Mouse (Mus musculus) midbrain, embryonic 14.5 days (tissue): ENCODE results near the gene Dmrt1. TPM values are rescaled to one million over a fixed set of nuclear protein-coding genes. Genes with fewer than 3 reads are reported as not detected.

Experiments
- ATAC-seq: fragments of 200-750 bp; cut with Nextera tagmentation; 2 replicates; pipeline ENCODE4 v1.8.0; 2017; ENCODE audit warnings: moderate number of reproducible peaks, moderate library complexity; ENCODE audit not compliant: low FRiP score, low TSS enrichment
- DNase-seq: peaks from one replicate; pipeline ENCODE4 v3.0.0-alpha.2; 2015
- H3K27ac ChIP-seq: fragments of 300-500 bp; sonication (generic); replicated peaks from 2 replicates; pipeline ENCODE4 v1.5.1; 2014; ENCODE audit warnings: mild to moderate bottlenecking, low read depth, low read length, moderate library complexity
- H3K27me3 ChIP-seq: fragments of 300-500 bp; sonication (generic); 2 replicates; pipeline ENCODE4 v1.6.1; 2014; ENCODE audit warnings: low read length, control low read depth, mixed read lengths; ENCODE audit not compliant: control insufficient read depth, insufficient read depth
- H3K36me3 ChIP-seq: fragments of 300-500 bp; sonication (generic); 2 replicates; pipeline ENCODE4 v1.6.1; 2014; ENCODE audit warnings: low read length, control low read depth; ENCODE audit not compliant: control insufficient read depth, insufficient read depth
- H3K4me1 ChIP-seq: fragments of 300-500 bp; sonication (generic); 2 replicates; pipeline ENCODE4 v1.6.1; 2014; ENCODE audit warnings: mild to moderate bottlenecking, antibody characterized with exemption, low read length, control low read depth; ENCODE audit not compliant: control insufficient read depth, insufficient read depth
- H3K4me2 ChIP-seq: fragments of 300-500 bp; sonication (generic); 2 replicates; pipeline ENCODE4 v1.6.1; 2014; ENCODE audit warnings: mild to moderate bottlenecking, low read length, moderate library complexity
- H3K4me3 ChIP-seq: fragments of 300-500 bp; sonication (generic); replicated peaks from 2 replicates; pipeline ENCODE4 v1.5.1; 2014; ENCODE audit warnings: low read depth, low read length
- H3K9ac ChIP-seq: fragments of 300-500 bp; sonication (generic); replicated peaks from 2 replicates; pipeline ENCODE4 v1.6.1; 2014; ENCODE audit warnings: mild to moderate bottlenecking, low read length, moderate library complexity
- H3K9me3 ChIP-seq: fragments of 300-500 bp; sonication (generic); 2 replicates; pipeline ENCODE4 v1.6.1; 2016; ENCODE audit warnings: low read length, control low read depth, mixed read lengths; ENCODE audit not compliant: control insufficient read depth
- WGBS: fragments of 180-500 bp; shearing (Covaris S2); extraction: QIAGEN DNeasy Blood & Tissue Kit; methylation state at CpG from one replicate; pipeline ENCODE4 v1.1.7; 2014; 5-methylcytosine and 5-hydroxymethylcytosine counted together
- polyA plus RNA-seq: library from polyadenylated mRNA; unstranded; fragments of >200 nt; fragmentation: Nextera tagmentation; extraction: Ambion mirVana; gene quantifications from 2 replicates; pipeline ENCODE4 v1.2.1, GENCODE M21; 2014

The Dmrt1 gene
- polyA plus RNA-seq, 1 experiment from 2014 or later, result not detected

GRCm38 (mm10) chr19:25545714-25546340 is 40.4 kb downstream of the Dmrt1 start:
- H3K9ac ChIP-seq, result no peak overlapping the region
- H3K9me3 ChIP-seq, result no peaks in the 10 kb centered on the region; the same call in 1 of the 2 replicates
- H3K4me2 ChIP-seq, result no peak overlapping the region
- H3K4me1 ChIP-seq, result no peaks in the 10 kb centered on the region
- H3K27me3 ChIP-seq, result no peaks in the 10 kb centered on the region
- no peak overlapping the region for H3K27ac ChIP-seq
- no peak overlapping the region for H3K4me3 ChIP-seq
- DNase-seq, result peak; percentile 85
- peak; percentile 66 for ATAC-seq
- WGBS, result 37% methylated on average over 13 of the region's 13 CpGs
- H3K36me3 ChIP-seq, result no peaks in the 10 kb centered on the region

- Histone ChIP-seq H3K4me3 (no peak overlapping the region), H3K27ac (no peak overlapping the region), H3K36me3 (no peaks in the 10 kb centered on the region), H3K9ac (no peak overlapping the region), H3K9me3 (no peaks in the 10 kb centered on the region; the same call in 1 of the 2 replicates), H3K27me3 (no peaks in the 10 kb centered on the region), H3K4me1 (no peaks in the 10 kb centered on the region), H3K4me2 (no peak overlapping the region)
- 76% methylated on average over 9 of the region's 9 CpGs for WGBS
- DNase-seq, result no peak
- no peak for ATAC-seq
Observed at GRCm38 (mm10) chr19:25547086-25547643, 41.7 kb downstream of the Dmrt1 start.

DNA sequence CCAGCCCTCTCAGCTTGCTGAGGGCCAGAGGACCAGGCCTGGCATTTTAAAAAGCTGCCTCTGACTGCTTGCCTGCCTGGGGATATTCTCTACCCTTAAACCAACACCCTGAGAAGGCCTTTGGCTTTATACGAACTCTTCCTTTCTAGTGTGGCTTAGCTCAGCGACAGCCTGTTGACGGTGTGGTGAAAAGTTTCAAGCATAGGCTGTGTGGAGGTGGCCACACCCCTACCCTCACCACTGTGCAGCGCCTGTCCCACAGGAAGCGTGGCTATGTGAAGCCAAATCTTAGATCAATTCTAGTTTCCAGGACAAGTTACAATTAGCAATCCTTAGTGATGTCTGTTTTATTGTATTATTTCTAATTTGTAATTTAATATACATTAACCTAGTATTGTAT is 44.9 kb downstream of the Dmrt1 start:
- H3K9ac ChIP-seq, result no peak overlapping the region
- no peak overlapping the region for H3K4me3 ChIP-seq
- H3K36me3 ChIP-seq, result no peaks in the 10 kb centered on the region
- no peak for ATAC-seq
- DNase-seq, result no peak
- H3K27me3 ChIP-seq, result no peaks in the 10 kb centered on the region
- no peaks in the 10 kb centered on the region for H3K9me3 ChIP-seq
- H3K27ac ChIP-seq, result no peak overlapping the region
- WGBS, result 76% methylated on average over 5 of the region's 5 CpGs
- H3K4me1 ChIP-seq, result no peaks in the 10 kb centered on the region
- H3K4me2 ChIP-seq, result no peak overlapping the region

- ATAC-seq (no peak), DNase-seq (no peak)
- 77% methylated on average over 5 of the region's 5 CpGs for WGBS
- H3K4me1 ChIP-seq, result no peaks in the 10 kb centered on the region
- H3K27ac ChIP-seq, result no peak overlapping the region
- H3K27me3 ChIP-seq, result no peaks in the 10 kb centered on the region
- H3K9me3 ChIP-seq, result no peaks in the 10 kb centered on the region
- H3K36me3 ChIP-seq, result no peaks in the 10 kb centered on the region
- no peak overlapping the region for H3K4me3 ChIP-seq
- H3K4me2 ChIP-seq, result no peak overlapping the region
- no peak overlapping the region for H3K9ac ChIP-seq
Observed at GRCm38 (mm10) chr19:25551053-25551452, 45.6 kb downstream of the Dmrt1 start.

DNA sequence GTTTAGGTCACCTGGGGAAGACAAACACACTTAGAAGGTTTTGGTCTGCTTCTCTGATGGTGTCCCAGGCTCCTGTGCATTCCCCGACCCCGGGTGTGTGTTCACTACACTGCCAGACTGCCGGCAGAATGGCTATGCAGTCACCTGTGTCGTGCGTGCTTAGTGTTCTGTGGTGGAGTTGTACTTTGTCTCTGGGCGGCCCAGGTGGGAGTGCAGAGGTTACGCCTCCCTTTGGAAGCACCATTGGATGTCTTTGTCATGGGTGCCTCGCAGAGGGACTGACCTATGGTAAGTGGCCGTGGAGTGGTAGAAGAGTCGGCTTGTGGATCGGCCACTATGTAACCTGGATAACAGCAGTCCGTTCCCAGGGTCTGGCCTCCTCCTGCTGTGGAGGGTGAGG is 59.0 kb downstream of the Dmrt1 start:
- DNase-seq (no peak), ATAC-seq (no peak)
- Histone ChIP-seq H3K27me3 (no peaks in the 10 kb centered on the region), H3K4me1 (no peaks in the 10 kb centered on the region), H3K36me3 (no peaks in the 10 kb centered on the region), H3K4me3 (no peak overlapping the region), H3K4me2 (no peak overlapping the region), H3K27ac (no peak overlapping the region), H3K9ac (no peak overlapping the region), H3K9me3 (no peaks in the 10 kb centered on the region)
- WGBS, result 84% methylated on average over 12 of the region's 12 CpGs

DNA sequence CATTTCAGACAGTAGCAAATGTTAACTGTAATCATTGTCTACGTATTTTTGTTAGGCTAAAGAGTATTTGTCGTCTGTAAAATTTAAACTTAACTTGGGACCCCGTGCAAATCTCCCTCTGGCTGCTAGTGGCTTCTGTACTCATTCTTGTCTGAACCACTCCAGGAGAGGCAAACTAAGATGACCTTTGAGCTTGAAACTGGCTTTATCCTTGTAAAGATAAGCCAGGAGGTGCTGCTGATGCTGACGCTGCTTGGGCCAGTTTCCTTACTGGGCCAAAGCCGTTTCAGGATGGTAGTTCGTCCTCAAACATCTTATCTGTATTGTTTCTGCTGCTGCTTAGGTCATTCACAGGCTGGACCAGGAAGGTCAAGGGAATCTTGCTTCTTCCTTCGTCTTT is 64.4 kb downstream of the Dmrt1 start:
- no peak for DNase-seq
- no peak overlapping the region for H3K4me3 ChIP-seq
- H3K36me3 ChIP-seq, result no peaks in the 10 kb centered on the region
- no peak for ATAC-seq
- no peaks in the 10 kb centered on the region for H3K27me3 ChIP-seq
- 92% methylated on average over 7 of the region's 7 CpGs for WGBS
- no peak overlapping the region for H3K9ac ChIP-seq
- no peak overlapping the region for H3K27ac ChIP-seq
- no peak overlapping the region for H3K4me2 ChIP-seq
- H3K9me3 ChIP-seq, result no peaks in the 10 kb centered on the region
- H3K4me1 ChIP-seq, result no peaks in the 10 kb centered on the region; the same call in 1 of the 2 replicates

GRCm38 (mm10) chr19:25574431-25574830 is 69.0 kb downstream of the Dmrt1 start:
- Histone ChIP-seq H3K9me3 (no peaks in the 10 kb centered on the region), H3K27me3 (no peaks in the 10 kb centered on the region), H3K9ac (no peak overlapping the region), H3K4me3 (no peak overlapping the region), H3K4me1 (peaks cover 3% of the 10 kb centered on the region; the same call in 1 of the 2 replicates), H3K36me3 (no peaks in the 10 kb centered on the region), H3K27ac (no peak overlapping the region), H3K4me2 (no peak overlapping the region)
- peak; percentile 8 for DNase-seq
- 52% methylated on average over 10 of the region's 10 CpGs for WGBS
- ATAC-seq, result no peak

- peak overlapping the region; percentile 28; the same call in 1 of the 2 replicates for H3K4me2 ChIP-seq
- no peak overlapping the region for H3K27ac ChIP-seq
- H3K9ac ChIP-seq, result no peak overlapping the region
- DNase-seq, result peak; percentile 37
- H3K9me3 ChIP-seq, result no peaks in the 10 kb centered on the region
- H3K4me3 ChIP-seq, result no peak overlapping the region
- peaks cover 3% of the 10 kb centered on the region; the same call in 1 of the 2 replicates for H3K4me1 ChIP-seq
- no peaks in the 10 kb centered on the region for H3K27me3 ChIP-seq
- 0 out of 2 replicates have a peak, but pooled peaks have one; percentile 11 for ATAC-seq
- H3K36me3 ChIP-seq, result no peaks in the 10 kb centered on the region
- WGBS, result 20% methylated on average over 17 of the region's 17 CpGs
Observed at GRCm38 (mm10) chr19:25574981-25575814, 69.8 kb downstream of the Dmrt1 start.
